Mouse (Mus musculus) megakaryocyte progenitor cell, adult 5-6 weeks (primary cell): ENCODE results near the gene Psmb7. TPM values are rescaled to one million over a fixed set of nuclear protein-coding genes. Genes with fewer than 3 reads are reported as not detected.

ENCODE experiments used
- ATAC-seq: replicated peaks from 2 replicates; pipeline ENCODE4 v1.8.0; 2016; ENCODE audit warnings: mild to moderate bottlenecking, moderate TSS enrichment, inconsistent platforms; ENCODE audit not compliant: poor library complexity
- total RNA-seq, 2 experiments: library from RNA; stranded (forward) in 1 of 2; stranded (reverse) in 1 of 2; fragments of 157-497, 149-512 nt in 1 of 2; fragments of 200-1000 nt in 1 of 2; gene quantifications; 2 replicates each; pipeline versions ENCODE4 v1.2.3 to v1.2.4; 2015 to 2017

Gene Psmb7
- total RNA-seq, 2 experiments from 2014 or later, result 251 to 310 TPM

- no peak for ATAC-seq
These were observed 97.1 kb downstream of the Psmb7 start for GRCm38 (mm10) chr2:38546748-38547147.

- no peak for ATAC-seq
These were observed 97.7 kb downstream of the Psmb7 start for GRCm38 (mm10) chr2:38546222-38546621.

- no peak for ATAC-seq
These were observed 98.2 kb downstream of the Psmb7 start for GRCm38 (mm10) chr2:38545706-38546105.

- ATAC-seq, result peak; percentile 79
These were observed 98.9 kb downstream of the Psmb7 start for GRCm38 (mm10) chr2:38544982-38545381.

- ATAC-seq, result no peak
These were observed 99.5 kb downstream of the Psmb7 start for GRCm38 (mm10) chr2:38544341-38544740.

- no peak for ATAC-seq
These were observed 100.7 kb downstream of the Psmb7 start for GRCm38 (mm10) chr2:38543158-38543557.

GRCm38 (mm10) chr2:38542366-38542765 lies 101.5 kb downstream of the Psmb7 start:
- ATAC-seq, result no peak

- 0 out of 2 replicates have a peak, but pooled peaks have one; percentile 21 for ATAC-seq
These were observed 102.3 kb downstream of the Psmb7 start for GRCm38 (mm10) chr2:38541570-38541969.

- no peak for ATAC-seq
These were observed 102.8 kb downstream of the Psmb7 start for GRCm38 (mm10) chr2:38541101-38541500.

- ATAC-seq, result no peak
These were observed 103.2 kb downstream of the Psmb7 start for GRCm38 (mm10) chr2:38540666-38541065.

GRCm38 (mm10) chr2:38539677-38540076 lies 104.2 kb downstream of the Psmb7 start:
- ATAC-seq, result no peak

Other genes starting within 250 kb of the Psmb7 start
- gene Nek6, start 132.4 kb downstream of the Psmb7 start, total RNA-seq (2015), result 15.0 and 18.2 TPM in 2 replicates
- 4.4 and 5.0 TPM in 2 replicates for gene Nek6, start 132.4 kb downstream of the Psmb7 start, total RNA-seq (2017)
- gene Nr5a1, start 70.5 kb upstream of the Psmb7 start, total RNA-seq (2015), result not detected in 2 replicates
- gene Nr5a1, start 70.5 kb upstream of the Psmb7 start, total RNA-seq (2017), result not detected in 2 replicates